ENCODE assay signal across 12 mouse cellular contexts in genomic region chr9:56500893-56501590, GRCm38 (mm10).
DNase-seq lines count a peak whose midpoint lies in the region; ATAC-seq and TF ChIP-seq lines count a peak whose summit lies in the region.
"Had no signal": no experiment of that assay in that cellular context is flagged by ENCODE, and none has a peak within 500 bp of the region (broad histone marks: within the 10 kb centered on the region; RNA-seq: fewer than 3 reads in every experiment).

No protein-coding gene starts in this region.

- H3K27ac ChIP-seq in heart, embryonic 10.5 days, result peak overlapping the region; percentile 63; the same call in 1 of the 2 replicates
- peak overlapping the region; percentile 16; the same call in 1 of the 2 replicates for H3K27ac ChIP-seq in liver, postnatal 0 days (ENCODE audit: low read depth)
- no peak overlapping the region; the same call in 1 of the 2 replicates for H3K27ac ChIP-seq in liver, embryonic 12.5 days
- H3K27ac ChIP-seq in forebrain, embryonic 13.5 days, result no peak overlapping the region
- H3K27ac ChIP-seq: limb, embryonic 12.5 days had no signal

- no peaks in the 10 kb centered on the region for H3K36me3 ChIP-seq in heart, embryonic 10.5 days
- no peaks in the 10 kb centered on the region for H3K36me3 ChIP-seq in liver, postnatal 0 days (replicated peaks; ENCODE audit: insufficient read depth, low read length)
- H3K36me3 ChIP-seq in liver, embryonic 12.5 days, result peaks cover under 1% of the 10 kb centered on the region; the same call in 1 of the 2 replicates
- H3K36me3 ChIP-seq in forebrain, embryonic 13.5 days (ENCODE audit: poor library complexity, severe bottlenecking), result peaks cover 6% of the 10 kb centered on the region

- H3K27me3 ChIP-seq in heart, embryonic 10.5 days (ENCODE audit: insufficient read depth, poor library complexity, severe bottlenecking), result no peaks in the 10 kb centered on the region
- no peaks in the 10 kb centered on the region for H3K27me3 ChIP-seq in liver, postnatal 0 days (ENCODE audit: insufficient read depth, low read length)
- H3K27me3 ChIP-seq in liver, embryonic 12.5 days (replicated peaks), result no peaks in the 10 kb centered on the region
- no peaks in the 10 kb centered on the region for H3K27me3 ChIP-seq in forebrain, embryonic 13.5 days
- H3K27me3 ChIP-seq: CH12.LX; hindbrain, embryonic 13.5 days; limb, embryonic 12.5 days had no signal

- no peak overlapping the region for H3K4me3 ChIP-seq in heart, embryonic 10.5 days
- no peak overlapping the region for H3K4me3 ChIP-seq in liver, postnatal 0 days (ENCODE audit: low read depth, low read length)
- H3K4me3 ChIP-seq in liver, embryonic 12.5 days, result no peak overlapping the region
- H3K4me3 ChIP-seq in forebrain, embryonic 13.5 days, result no peak overlapping the region
- H3K4me3 ChIP-seq: hindbrain, embryonic 13.5 days; limb, embryonic 12.5 days had no signal

- no peak for TF ChIP-seq EP300 in liver, postnatal 0 days (IDR thresholded peaks at IDR 0.05; ENCODE audit: low read depth)

- no peaks in the 10 kb centered on the region for H3K9me3 ChIP-seq in heart, embryonic 10.5 days
- no peaks in the 10 kb centered on the region for H3K9me3 ChIP-seq in liver, postnatal 0 days (ENCODE audit: low read length)
- no peaks in the 10 kb centered on the region for H3K9me3 ChIP-seq in liver, embryonic 12.5 days (replicated peaks)
- H3K9me3 ChIP-seq in forebrain, embryonic 13.5 days (replicated peaks), result no peaks in the 10 kb centered on the region
- H3K9me3 ChIP-seq: hindbrain, embryonic 13.5 days; limb, embryonic 12.5 days had no signal

- H3K9ac ChIP-seq in liver, postnatal 0 days (replicated peaks), result no peak overlapping the region
- H3K9ac ChIP-seq in liver, embryonic 12.5 days, result no peak overlapping the region
- no peak overlapping the region for H3K9ac ChIP-seq in forebrain, embryonic 13.5 days
- H3K9ac ChIP-seq: hindbrain, embryonic 13.5 days; limb, embryonic 12.5 days had no signal

- no peak overlapping the region for H3K4me2 ChIP-seq in liver, postnatal 0 days (ENCODE audit: low read depth, low read length)
- H3K4me2 ChIP-seq in liver, embryonic 12.5 days, result no peak overlapping the region
- H3K4me2 ChIP-seq in forebrain, embryonic 13.5 days, result no peak overlapping the region
- H3K4me2 ChIP-seq: hindbrain, embryonic 13.5 days; limb, embryonic 12.5 days had no signal

- 74% methylated on average over 8 of the region's 8 CpGs for WGBS in heart, embryonic 10.5 days
- 76% methylated on average over 8 of the region's 8 CpGs for WGBS in liver, postnatal 0 days (ENCODE audit: insufficient replicate concordance)
- 70% methylated on average over 8 of the region's 8 CpGs for WGBS in liver, embryonic 12.5 days (ENCODE audit: insufficient replicate concordance)
- WGBS in forebrain, embryonic 13.5 days, result 76% methylated on average over 8 of the region's 8 CpGs

- no peak for DNase-seq in heart, embryonic 10.5 days (ENCODE audit: low spot score)
- no peak for DNase-seq in heart, adult 18-20 months
- DNase-seq in liver, postnatal 0 days, result no peak
- peak; percentile 20 for DNase-seq in brain, adult 2 months (ENCODE audit: low read depth, low spot score)
- DNase-seq in kidney, postnatal 14 days, result peak; percentile 44
- no peak for DNase-seq in urinary bladder, postnatal 4 days (ENCODE audit: low spot score in 2 of 2)
- DNase-seq: layer of hippocampus, adult 9-11 months had no signal

- H3K4me1 ChIP-seq in heart, embryonic 10.5 days, result peaks cover 74% of the 10 kb centered on the region
- peaks cover 12% of the 10 kb centered on the region for H3K4me1 ChIP-seq in liver, postnatal 0 days (ENCODE audit: insufficient read depth)
- H3K4me1 ChIP-seq in liver, embryonic 12.5 days, result peaks cover 23% of the 10 kb centered on the region
- H3K4me1 ChIP-seq in forebrain, embryonic 13.5 days, result peaks cover 25% of the 10 kb centered on the region; the same call in 1 of the 2 replicates

- ATAC-seq in liver, postnatal 0 days, result no peak
- ATAC-seq in liver, embryonic 12.5 days, result no peak
- ATAC-seq in forebrain, embryonic 13.5 days, result no peak

- no peak for TF ChIP-seq CTCF in liver, postnatal 0 days (IDR thresholded peaks at IDR 0.05; ENCODE audit: low read depth)

Comparison
In these comparisons a context has a peak if more than half of its experiments do, and no peak if none do; other contexts are left out.
1. H3K27ac ChIP-seq: peak in heart, embryonic 10.5 days (single experiment) and liver, postnatal 0 days (single experiment); none in liver, embryonic 12.5 days (single experiment) and forebrain, embryonic 13.5 days (single experiment).
2. DNase-seq: peak in brain, adult 2 months (single experiment) and kidney, postnatal 14 days (single experiment); none in heart, embryonic 10.5 days (single experiment), heart, adult 18-20 months (0 of 2), liver, postnatal 0 days (single experiment) and urinary bladder, postnatal 4 days (0 of 2).